Mouse (Mus musculus) right cerebral cortex, postnatal 14 days (tissue): ENCODE measurements around the gene Mgst3.
A peak's percentile ranks its signal among the peaks of the same experiment; 100 is the strongest.

Experiments used
- DNase-seq: peaks from one replicate; pipeline ENCODE4 v3.0.0; 2022

The Mgst3 gene

GRCm38 (mm10) chr1:167387310-167387709, 6.3 kb downstream of the Mgst3 start:
- no peak for DNase-seq

- DNase-seq: no peak
Observed at GRCm38 (mm10) chr1:167386466-167386865, 7.2 kb downstream of the Mgst3 start.

- DNase-seq: no peak
Observed at GRCm38 (mm10) chr1:167385636-167386035, 8.0 kb downstream of the Mgst3 start.

GRCm38 (mm10) chr1:167385211-167385610, 8.4 kb downstream of the Mgst3 start:
- DNase-seq: no peak

GRCm38 (mm10) chr1:167384156-167384555, 9.5 kb downstream of the Mgst3 start:
- no peak for DNase-seq

GRCm38 (mm10) chr1:167383178-167383577, 10.5 kb downstream of the Mgst3 start:
- DNase-seq: no peak

- no peak for DNase-seq
Observed at GRCm38 (mm10) chr1:167382763-167383162, 10.9 kb downstream of the Mgst3 start.

GRCm38 (mm10) chr1:167382316-167382715, 11.3 kb downstream of the Mgst3 start:
- DNase-seq: no peak

GRCm38 (mm10) chr1:167381050-167382015, 12.3 kb downstream of the Mgst3 start:
- DNase-seq: no peak

GRCm38 (mm10) chr1:167380223-167380622, 13.4 kb downstream of the Mgst3 start:
- DNase-seq: no peak

- no peak for DNase-seq
Observed at GRCm38 (mm10) chr1:167379751-167380150, 13.9 kb downstream of the Mgst3 start.

GRCm38 (mm10) chr1:167378019-167378418, 15.6 kb downstream of the Mgst3 start:
- DNase-seq: no peak

- DNase-seq: no peak
Observed at GRCm38 (mm10) chr1:167374942-167375341, 18.7 kb downstream of the Mgst3 start.

- peak; percentile 22 for DNase-seq
Observed at GRCm38 (mm10) chr1:167374003-167374784, 19.4 kb downstream of the Mgst3 start.

GRCm38 (mm10) chr1:167372739-167373138, 20.9 kb downstream of the Mgst3 start:
- no peak for DNase-seq

GRCm38 (mm10) chr1:167369905-167370304, 23.7 kb downstream of the Mgst3 start:
- DNase-seq: peak; percentile 90

- DNase-seq: no peak
Observed at GRCm38 (mm10) chr1:167368513-167368912, 25.1 kb downstream of the Mgst3 start.

GRCm38 (mm10) chr1:167368018-167368417, 25.6 kb downstream of the Mgst3 start:
- DNase-seq: no peak

GRCm38 (mm10) chr1:167366621-167367020, 27.0 kb downstream of the Mgst3 start:
- no peak for DNase-seq

- no peak for DNase-seq
Observed at GRCm38 (mm10) chr1:167365808-167366207, 27.8 kb downstream of the Mgst3 start.

- DNase-seq: no peak
Observed at GRCm38 (mm10) chr1:167363322-167363721, 30.3 kb downstream of the Mgst3 start.

- DNase-seq: no peak
Observed at GRCm38 (mm10) chr1:167362819-167363218, 30.8 kb downstream of the Mgst3 start.

- no peak for DNase-seq
Observed at GRCm38 (mm10) chr1:167360268-167360667, 33.4 kb downstream of the Mgst3 start.

GRCm38 (mm10) chr1:167358731-167359130, 34.9 kb downstream of the Mgst3 start:
- no peak for DNase-seq
